Mouse (Mus musculus): ENCODE measurements at regions not wholly inside any gene's neighbourhood (a gene's known extent, or its start where the extent isn't known, plus 50 kb on each side); places are given as distances from the start of the nearest gene placed in this dataset.

DNA sequence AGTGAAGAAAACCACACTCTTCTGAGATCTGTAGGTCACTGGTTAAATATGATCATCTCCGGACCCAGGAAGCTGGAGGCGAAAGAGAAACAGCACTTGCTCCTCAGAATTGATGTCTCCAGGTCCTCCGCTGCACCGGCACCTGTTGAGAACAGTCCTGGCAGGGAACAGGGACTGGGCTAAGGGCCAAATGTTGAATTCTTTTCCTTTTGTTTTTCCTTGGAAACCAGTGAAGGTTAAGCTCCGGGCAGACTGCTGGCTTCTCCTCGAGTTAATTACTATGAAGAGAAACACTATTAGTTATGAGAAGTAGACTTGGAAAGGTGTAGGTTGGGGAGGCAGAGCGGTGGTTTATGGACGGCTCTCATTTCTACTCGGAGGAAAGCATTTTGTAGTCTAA, 242.7 kb downstream of the Rngtt start:
- no peak for DNase-seq (ENCODE audit: low spot score in 2 of 2)

GRCm38 (mm10) chr4:33554606-33555005, 244.5 kb downstream of the Rngtt start:
- no peak for DNase-seq (ENCODE audit: low spot score in 2 of 2)

DNA sequence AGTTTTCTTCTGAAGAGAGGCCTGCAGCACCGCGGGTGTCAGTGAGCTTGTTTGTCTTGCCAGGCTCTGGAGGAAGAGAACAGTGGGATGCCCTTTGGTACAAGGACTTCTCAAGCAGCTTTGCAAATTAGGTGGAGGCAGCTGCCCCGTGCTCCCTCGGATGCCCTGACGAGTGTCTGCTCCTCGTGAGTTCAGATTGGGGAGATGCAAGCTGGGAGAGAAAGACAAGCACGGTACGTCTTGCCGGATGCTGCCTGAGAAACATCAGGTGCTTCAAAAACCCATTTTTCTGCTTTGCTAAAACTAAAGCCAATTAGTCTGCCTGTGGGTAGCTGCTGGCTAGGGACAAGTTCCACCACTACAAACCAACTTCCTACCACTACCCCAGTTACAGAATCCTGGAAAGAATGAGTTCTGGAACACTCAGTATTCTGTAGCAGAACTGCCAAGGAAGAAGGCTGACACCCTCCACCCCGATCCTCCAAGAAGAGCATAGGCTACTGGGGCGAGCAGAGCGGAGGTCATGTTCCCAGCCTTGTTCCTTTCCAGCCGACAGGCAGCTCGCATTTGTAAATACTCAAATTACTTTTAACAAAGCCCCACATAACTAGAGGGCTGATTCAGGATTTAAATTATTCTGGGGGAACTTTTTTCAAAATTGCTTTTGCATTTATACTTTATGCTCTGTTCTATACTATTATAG, 245.3 kb downstream of the Rngtt start:
- DNase-seq (ENCODE audit: low spot score in 2 of 2), result no peak

GRCm38 (mm10) chr4:33555966-33556365, 245.9 kb downstream of the Rngtt start:
- DNase-seq (ENCODE audit: low spot score in 2 of 2), result no peak

- DNase-seq (ENCODE audit: low spot score in 2 of 2), result no peak
Observed at GRCm38 (mm10) chr4:33556661-33557540, 246.8 kb downstream of the Rngtt start.

DNA sequence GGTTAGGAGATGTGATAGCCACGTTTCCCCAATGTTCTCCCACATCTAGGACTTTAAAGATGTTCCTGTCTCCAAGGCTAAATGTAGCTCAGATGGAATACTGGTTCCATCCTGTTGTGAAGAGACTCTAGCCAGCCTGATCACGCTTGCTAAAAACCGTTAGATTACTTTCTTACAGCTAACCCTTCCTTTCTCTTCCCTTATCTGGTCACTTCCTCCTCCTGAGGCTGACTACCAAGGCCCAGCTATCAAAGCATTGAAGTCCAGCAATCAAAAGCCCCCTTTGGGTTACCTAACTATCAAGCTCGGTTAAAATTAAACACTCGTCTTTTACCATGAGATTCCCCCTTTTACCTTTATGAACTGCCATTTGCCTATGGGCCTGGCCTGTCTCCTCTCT, 260.2 kb downstream of the Rngtt start:
- DNase-seq (ENCODE audit: low spot score in 2 of 2), result no peak

DNA sequence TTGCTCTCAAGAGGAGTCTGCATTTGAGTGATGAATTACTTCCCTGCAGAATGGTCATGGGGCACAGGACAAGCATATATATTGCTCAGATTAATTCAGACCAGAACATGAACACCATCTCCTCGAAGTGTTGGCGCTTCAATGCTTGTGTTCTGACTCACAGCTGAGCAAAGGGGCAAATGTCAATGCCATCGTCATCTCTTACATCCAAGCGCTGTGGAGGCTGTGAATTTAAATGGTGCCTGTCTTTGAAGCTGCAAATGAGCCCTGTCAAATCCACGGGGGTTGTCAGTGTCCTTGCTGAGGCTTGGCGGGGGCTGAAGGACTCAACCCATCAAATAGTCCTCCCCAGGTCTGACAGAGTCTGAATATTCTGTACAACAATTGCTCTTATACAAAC, 261.2 kb downstream of the Rngtt start:
- DNase-seq (ENCODE audit: low spot score in 2 of 2), result no peak

GRCm38 (mm10) chr4:33577631-33578030, 267.5 kb downstream of the Rngtt start:
- no peak for DNase-seq (ENCODE audit: low spot score in 2 of 2)

DNA sequence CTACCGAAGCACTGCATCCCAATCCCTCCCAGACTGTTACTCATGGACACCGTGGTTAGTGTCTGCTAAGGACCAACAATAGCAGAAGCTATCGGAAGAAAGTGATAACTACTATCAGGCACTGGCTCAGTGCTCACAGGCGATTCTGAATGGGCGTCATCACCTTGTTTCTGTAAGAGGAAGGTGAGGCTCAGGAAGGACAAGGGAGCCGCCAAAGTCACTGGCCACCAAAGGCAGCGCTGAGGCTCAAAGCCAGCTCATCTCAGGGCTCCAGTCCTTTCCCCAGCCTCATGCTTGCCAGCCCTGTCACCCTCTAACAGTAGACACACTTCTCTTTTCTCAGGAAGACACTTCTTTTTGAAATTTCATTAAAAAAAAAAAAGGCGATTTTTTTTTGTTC, 270.4 kb downstream of the Rngtt start:
- DNase-seq (ENCODE audit: low spot score in 2 of 2), result no peak

GRCm38 (mm10) chr4:33581180-33581591, 271.1 kb downstream of the Rngtt start:
- DNase-seq (ENCODE audit: low spot score in 2 of 2), result no peak

DNA sequence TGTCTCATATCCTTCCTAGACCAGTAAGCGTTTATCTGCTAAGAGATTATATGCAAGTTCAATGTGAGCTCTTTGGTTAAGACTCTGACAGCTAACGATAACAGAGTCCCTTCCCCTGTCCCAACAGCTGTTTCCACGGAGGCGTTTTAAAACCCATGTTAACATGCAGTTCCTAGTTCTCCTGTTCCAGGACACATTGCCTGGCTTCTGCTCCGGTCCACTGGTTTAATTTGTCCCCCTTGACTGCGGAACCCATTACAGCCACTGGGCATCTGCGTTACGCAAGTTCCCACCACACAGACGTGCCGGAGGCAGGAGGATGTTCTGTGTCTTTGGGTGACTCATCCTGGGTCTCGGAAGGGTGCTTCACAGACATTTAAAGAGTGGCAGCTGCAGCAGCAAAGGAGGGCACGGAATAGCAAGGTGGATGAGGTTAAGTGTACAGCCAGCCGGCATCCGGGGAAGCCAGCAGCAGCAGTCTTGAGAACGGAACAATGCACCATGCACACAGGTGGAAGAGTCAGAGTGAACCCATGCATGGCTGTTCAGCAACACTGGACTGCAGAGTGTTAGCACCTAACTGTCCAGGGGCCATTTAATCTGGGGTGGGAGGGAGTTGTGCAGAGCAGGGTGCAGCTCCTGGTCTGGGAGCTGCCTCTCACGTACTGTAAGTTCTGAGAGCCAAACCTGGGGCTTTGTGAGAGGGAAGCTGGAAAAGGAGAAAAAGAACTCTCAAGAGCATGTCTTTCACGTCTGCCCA, 271.8 kb downstream of the Rngtt start:
- no peak for DNase-seq (ENCODE audit: low spot score in 2 of 2)

DNA sequence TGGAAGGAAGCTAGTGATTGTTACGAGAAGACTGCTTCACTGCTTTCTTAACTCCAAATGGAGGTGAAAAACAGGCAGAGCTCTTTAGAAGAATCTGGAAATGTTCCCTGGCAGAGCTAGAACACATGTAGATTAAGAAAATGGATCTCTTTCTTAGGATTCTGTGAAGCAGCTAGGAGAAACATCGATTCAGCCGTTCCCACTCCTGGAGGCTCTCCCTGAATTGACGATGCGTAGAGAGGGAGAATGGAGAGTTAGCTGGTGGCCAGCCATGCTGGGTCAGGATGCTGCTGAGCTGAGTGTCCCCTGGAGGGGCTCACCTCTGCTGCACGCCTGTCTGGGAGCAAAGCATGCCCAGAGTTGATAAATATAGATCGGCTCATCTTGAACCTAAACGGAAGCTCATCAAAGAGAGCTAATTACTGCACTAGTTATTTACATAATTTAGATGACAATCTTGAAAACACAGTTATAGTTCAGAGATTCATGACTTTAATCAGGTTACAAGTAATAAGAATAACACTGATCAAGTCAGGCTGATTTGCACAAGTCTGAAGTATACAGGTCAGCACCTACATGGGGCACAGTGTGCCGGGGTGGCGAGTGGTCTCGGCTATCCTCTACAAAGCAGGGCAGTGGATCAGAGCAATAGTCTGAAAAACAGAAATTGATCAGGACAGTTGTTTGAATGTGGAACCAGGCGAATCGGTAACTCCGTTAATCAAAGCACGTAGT, 273.0 kb downstream of the Rngtt start:
- no peak for DNase-seq (ENCODE audit: low spot score in 2 of 2)

DNA sequence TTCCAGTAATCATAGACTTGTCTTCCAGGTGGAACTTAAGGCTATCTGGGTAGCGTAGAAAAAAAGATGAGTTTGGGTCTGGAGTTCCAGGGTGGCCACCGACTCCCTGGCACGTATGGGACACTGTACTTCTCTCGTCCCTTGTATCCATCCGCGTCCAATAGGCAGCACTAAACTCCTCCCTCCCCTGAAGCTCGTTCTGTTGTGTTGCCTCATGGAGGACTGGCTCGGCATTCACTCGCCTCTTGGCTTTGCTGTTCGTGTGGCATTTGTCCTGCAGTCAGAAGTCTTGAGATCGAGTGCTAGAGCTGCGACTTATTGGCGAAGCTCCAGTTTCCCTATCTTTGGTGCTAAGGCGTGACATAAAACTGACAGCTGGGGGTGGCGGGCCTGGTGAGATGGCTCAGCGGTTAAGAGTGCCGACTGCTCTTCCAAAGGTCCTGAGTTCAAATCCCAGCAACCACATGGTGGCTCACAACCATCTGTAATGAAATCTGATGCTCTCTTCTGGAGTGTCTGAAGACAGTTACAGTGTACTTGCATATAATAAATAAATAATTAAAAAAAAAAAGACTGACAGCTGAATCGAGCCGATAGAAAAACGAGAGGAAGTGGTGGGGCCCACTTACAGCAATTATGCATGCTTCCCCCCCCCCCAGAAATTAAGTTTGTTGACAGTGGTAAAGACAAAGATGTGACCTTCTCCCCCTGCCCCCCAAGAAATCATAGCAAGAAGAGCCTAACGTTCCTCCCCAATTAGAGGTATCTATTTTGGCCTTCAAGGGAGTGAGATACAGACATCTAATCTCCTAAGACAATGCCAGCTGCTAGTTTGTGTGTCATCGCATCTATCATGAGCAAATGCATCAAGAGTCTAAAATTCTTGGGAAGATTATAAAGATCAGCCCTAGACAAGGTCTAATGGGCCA, 274.1 kb downstream of the Rngtt start:
- DNase-seq (ENCODE audit: low spot score in 2 of 2), result no peak

DNA sequence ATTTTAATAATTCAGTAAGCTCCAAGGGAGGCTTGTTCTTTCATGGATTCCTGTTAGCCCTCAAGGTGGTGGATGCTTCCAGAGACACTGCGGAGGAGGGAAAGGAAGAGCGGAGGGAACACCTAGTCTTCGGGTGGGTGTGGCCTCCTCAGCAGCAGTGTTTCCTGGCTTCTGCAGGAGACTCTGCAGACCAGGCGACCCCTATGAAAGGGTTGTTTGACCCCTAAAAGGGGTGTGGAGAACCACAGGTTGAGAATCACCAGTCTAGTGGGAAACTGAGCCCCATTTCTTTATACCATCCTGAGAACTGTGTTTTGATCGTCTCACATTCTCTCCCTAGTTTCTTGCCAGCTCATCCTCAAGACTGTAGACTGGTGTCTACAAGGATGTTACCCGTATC, 275.7 kb downstream of the Rngtt start:
- DNase-seq (ENCODE audit: low spot score in 2 of 2), result no peak

- no peak for DNase-seq (ENCODE audit: low spot score in 2 of 2)
Observed at GRCm38 (mm10) chr4:33586290-33586614, 276.1 kb downstream of the Rngtt start.

- DNase-seq (ENCODE audit: low spot score in 2 of 2), result peak; percentile 26 to 40
Observed at GRCm38 (mm10) chr4:33586615-33587451, 276.7 kb downstream of the Rngtt start.

GRCm38 (mm10) chr4:33587666-33588065, 277.6 kb downstream of the Rngtt start:
- peak; percentile 36 to 40 for DNase-seq (ENCODE audit: low spot score in 2 of 2)

DNA sequence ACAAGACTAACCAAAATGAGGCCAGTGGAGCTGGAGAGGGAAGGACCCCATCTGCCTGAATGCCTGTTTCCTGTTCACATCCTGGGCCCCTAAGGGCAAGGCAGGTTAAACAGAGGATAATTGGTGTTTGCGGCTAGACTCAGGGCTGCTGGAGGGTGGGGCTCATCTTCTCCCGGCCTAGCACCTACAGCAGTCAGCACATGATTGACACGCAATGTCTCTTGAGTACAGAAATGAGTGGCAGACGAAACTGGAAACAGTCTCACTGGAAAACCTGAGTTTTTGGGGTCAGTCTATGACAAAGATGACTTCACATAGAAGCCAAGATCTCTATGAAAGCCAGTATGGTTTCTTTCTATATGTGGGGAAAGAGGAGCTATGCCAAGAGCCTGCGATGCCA, 278.0 kb downstream of the Rngtt start:
- no peak for DNase-seq (ENCODE audit: low spot score in 2 of 2)

- DNase-seq (ENCODE audit: low spot score in 2 of 2), result peak in 1 of 2 experiments; percentile 9
Observed at GRCm38 (mm10) chr4:33589207-33589606, 279.1 kb downstream of the Rngtt start.

All from right cerebral cortex, adult 2 months (tissue).